Mouse (Mus musculus): ENCODE data around the gene Pck2.
A peak's percentile ranks its signal among the peaks of the same experiment; 100 is the strongest.

Pck2 gene

DNA sequence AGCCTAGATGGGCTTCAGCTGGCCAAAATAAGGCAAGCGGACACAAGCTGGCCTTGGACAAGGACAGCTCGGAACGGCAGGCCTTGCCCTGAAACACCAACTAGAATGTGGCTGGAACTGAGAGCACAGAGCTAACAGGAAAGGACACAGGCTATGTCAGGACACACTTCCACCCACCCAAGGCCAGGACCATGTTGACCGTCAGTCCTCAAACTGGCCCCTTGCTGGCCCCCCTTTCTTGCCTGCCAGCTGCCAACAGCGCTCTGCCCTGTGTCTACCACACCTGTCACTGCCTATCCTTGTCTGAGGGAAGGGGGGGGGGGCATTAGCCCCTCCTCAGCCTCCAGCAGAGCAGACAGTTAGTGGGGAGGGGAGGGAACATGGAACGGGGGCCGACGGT is 35.2 kb downstream of the Pck2 start, which contains the start of gene Fitm1:
Gene Fitm1 (plus strand): TSS at position 316 of the 400 bp plus-strand sequence.
- DNase-seq (ENCODE audit: extremely low spot score, low spot score) = no peak

DNA sequence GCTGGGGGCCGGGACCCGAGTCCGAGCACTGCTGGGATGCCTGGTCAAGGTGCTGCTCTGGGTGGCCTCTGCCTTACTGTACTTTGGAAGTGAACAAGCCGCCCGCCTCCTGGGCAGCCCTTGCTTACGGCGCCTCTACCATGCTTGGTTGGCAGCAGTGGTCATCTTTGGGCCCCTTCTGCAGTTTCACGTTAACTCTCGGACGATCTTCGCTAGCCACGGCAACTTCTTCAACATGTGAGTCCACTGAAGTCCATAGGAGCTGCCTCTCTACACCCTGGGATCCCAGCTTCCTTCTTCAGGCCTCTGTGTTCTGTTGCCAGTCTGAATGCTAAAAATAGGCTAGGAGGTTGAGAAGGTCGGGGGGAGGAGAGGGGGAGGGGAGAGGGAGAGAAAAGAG is 35.6 kb downstream of the Pck2 start:
- no peak for DNase-seq (ENCODE audit: extremely low spot score, low spot score)

DNA sequence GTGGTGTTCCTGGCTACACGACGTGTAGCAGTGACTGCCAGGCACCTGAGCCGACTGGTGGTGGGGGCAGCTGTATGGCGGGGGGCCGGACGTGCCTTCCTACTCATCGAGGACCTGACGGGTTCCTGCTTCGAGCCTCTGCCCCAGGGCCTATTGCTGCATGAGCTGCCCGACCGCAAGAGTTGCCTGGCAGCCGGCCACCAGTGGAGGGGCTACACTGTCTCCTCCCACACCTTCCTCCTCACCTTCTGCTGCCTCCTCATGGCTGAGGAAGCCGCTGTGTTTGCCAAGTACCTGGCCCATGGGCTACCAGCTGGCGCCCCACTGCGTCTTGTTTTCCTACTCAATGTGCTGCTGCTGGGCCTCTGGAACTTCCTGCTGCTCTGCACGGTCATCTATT is 36.3 kb downstream of the Pck2 start:
- no peak for DNase-seq (ENCODE audit: extremely low spot score, low spot score)

DNA sequence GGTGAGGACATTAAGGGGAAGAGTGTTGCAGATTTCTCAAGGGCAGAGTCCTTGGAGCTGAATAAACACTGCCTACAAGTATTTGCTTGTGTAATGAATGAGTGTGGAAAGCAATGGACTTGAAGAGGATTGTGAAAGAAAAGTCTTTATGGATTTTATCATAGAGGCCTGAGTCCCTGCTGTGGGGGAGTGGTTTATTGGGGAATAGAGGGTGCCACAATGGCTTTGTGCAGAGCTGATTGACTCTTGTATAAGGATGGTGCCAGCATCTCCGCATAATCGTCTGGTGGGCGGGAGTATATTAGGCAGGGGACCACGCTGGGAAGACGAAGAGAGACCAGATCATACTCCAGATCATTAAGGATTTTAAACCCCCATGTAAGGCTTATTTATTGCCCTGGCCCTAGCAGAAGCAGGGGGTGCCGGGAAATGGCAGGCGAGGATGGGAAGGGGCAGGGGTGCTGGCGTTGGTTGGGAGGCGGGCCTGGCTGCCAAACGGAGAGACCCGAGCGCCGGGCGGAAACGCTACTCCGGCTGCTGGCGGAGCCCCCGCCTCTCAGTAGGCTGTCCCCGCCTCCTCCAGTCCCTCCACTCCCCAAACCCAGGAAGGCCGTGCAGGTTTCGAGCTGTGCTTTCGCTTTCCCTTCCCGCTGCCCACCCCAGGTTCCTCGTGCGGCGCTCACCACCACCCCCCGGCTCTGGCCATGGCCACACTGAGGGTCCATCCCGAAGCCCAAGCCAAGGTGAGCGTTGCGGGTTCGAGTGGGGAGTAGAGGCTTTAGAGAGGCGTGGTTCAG is 38.0 kb downstream of the Pck2 start, which contains the start of gene Psme1:
Gene Psme1 (plus strand): TSS at position 253 of the 797 bp plus-strand sequence.
- DNase-seq (ENCODE audit: extremely low spot score, low spot score) = peak; percentile 74

DNA sequence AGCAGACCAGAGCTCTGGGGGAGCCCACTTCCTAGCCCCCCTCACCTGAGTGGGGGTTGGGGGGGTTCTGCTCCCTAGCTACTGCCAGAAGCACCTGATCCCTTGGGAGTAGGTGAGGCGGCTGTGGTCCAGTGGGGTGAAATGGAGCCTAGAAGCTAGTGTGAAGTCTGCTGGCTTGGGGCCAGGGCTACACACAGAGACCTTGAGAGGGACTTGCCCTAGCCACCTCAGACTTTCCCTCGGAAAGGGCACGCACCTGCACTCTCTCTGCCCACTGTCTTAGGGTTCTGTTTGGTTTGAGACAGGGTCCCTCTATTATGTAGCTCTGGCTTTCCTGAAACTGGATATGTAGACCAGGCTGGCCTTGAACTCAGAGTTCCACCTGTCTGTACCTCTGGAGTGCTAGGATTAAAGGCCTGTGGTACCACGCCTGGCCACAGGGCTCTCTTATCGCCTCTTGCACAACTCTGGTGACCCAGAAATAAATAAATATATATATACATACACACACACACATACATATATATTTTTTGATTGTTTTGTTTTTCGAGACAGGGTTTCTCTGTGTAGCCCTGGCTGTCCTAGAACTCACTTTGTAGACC is 38.7 kb downstream of the Pck2 start:
- no peak for DNase-seq (ENCODE audit: extremely low spot score, low spot score)

DNA sequence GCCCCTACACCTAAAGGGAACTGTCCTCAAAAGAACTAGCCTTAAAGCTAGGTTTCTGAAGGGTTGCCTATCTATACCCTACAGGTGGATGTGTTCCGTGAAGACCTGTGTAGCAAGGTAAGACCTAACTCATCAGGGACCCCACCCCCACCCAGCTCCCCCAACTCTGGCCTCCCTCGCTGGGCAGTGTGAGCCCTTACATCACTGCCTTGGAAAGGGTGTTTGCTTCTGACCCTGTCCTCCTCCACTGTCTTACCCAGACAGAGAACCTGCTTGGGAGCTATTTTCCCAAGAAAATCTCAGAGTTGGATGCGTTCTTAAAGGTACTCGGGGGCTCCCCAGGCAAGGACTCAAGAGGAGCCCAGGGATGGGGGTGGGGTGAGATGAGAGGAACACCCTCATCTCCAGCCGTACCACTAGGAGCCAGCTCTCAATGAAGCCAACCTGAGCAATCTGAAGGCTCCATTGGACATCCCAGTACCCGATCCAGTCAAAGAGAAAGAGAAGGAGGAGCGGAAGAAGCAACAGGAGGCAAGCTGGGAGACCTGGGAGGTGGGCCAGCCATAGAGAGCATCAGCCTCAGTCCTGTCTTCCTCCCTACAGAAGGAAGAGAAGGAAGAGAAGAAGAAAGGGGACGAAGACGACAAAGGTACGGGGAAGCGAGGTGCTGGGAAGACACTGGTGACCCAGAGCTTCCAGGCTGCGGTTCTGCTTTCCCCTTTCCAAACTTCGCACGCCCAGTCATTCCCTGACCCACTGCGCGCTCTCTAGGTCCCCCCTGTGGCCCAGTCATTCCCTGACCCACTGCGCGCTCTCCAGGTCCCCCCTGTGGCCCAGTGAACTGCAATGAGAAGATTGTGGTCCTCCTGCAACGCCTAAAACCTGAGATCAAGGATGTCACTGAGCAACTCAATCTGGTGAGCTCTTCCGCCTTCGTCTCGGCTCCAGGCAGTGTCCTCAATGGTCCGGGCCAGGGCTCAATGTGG is 39.7 kb downstream of the Pck2 start:
- DNase-seq (ENCODE audit: extremely low spot score, low spot score) = no peak

DNA sequence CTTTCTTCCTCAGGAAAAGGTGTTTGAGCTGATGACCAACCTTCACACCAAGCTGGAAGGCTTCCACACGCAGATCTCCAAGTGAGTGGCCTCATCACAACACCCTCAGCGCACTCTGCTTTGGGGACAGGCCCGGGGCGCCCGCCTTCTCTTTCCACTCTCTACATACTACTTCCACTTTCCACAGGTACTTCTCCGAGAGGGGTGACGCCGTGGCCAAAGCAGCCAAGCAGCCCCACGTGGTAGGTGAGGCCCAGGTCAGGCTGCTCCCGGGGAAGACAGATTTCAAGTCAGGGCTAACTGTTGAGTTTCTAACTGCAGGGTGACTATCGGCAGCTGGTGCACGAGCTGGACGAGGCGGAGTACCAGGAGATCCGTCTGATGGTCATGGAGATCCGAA is 40.7 kb downstream of the Pck2 start:
- no peak for DNase-seq (ENCODE audit: extremely low spot score, low spot score)

DNA sequence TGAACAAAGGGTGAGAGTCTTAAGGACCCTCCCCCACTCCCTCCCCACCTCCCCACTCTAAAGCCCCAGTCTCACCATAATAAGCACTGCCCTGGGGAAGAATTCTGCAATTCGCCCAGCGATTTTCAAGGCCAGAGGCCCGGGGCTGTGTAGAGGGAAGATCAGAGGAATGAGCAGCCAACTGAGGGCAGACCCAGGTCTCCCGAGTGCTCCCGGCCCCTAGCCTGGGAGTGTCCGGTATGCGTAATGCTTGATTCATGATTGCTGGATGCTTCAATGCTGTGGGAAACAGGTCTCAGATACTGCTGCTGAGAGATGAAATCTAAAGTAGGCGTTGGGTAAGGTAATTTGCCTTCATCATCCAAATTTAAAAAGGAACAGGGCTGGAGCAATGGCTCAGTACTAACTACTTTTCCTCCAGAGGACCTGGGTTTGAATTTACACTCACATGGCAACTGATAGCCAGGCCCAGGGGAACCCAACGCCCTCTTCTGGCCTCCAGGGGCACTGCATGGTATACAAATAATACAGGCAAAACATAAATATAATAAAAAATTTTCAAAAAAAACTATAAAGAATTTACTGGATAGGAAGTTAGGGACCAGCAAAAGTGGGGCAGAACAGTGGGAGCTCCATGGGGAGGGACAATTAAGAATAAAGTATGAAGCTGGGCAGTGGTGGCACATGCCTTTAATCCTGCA is 42.1 kb downstream of the Pck2 start:
- no peak for DNase-seq (ENCODE audit: extremely low spot score, low spot score)

DNA sequence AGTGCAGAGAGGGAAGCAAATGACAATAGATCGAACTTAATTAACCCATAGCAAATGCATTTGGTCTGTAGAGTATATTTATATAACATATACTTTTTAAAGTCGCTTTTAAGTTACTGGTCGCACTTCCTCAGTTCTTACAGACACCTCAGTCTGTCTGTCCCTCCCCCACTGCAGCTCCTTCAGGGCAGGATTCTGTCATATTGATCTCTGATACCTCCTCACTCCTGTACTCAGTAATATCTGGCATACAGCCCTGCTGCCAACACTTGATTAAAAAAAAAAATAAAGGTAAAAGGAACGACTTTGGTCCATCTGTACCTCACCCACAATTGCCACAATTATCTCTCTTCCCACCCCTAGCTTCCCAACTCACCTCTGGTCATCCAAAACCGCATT is 44.2 kb downstream of the Pck2 start:
- no peak for DNase-seq (ENCODE audit: extremely low spot score, low spot score)

DNA sequence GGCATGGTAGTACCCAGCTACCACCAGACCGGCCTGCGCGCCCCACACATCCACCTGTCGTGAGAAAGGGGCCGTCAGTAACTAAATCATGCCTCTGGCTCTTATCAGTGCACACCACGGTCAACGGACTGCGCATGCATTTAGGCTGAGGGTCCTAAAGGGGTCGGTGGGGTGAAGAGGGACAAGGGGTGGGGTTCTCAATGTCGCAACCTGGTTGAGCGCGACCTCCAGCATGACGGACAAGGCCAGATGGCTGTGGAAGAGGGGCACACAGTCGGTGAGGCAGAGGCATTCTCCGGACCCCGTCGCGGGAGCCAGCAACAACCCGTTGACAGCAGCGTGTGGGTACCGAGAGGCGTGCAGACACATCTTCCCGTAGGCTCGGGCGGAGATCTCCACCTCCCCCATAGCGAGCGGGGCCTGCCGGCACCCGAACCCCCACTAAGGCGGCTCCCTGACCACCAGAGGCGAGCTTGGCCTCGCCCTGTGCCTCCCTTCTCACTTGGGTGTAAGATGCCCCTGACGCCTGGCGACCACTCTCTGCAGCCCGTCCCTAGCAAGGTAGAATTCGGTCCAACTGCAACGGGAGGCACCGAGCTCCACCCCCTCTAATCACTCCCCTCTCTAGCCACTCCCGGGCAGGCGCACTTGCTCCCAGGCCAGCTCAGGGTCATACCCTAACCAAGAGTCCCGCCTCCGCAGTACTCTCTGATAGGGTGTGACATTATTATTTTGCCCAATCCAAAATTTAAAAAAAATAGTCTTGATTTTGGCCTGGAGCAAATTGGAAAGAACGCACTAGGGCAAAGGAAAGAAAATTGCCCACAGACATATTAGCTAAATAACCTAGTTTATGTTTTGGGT is 44.9 kb downstream of the Pck2 start, which contains the start of gene Emc9:
Gene Emc9 (minus strand): TSS at position 601 of the 864 bp plus-strand sequence.
- peak; percentile 64 for DNase-seq (ENCODE audit: extremely low spot score, low spot score)

DNA sequence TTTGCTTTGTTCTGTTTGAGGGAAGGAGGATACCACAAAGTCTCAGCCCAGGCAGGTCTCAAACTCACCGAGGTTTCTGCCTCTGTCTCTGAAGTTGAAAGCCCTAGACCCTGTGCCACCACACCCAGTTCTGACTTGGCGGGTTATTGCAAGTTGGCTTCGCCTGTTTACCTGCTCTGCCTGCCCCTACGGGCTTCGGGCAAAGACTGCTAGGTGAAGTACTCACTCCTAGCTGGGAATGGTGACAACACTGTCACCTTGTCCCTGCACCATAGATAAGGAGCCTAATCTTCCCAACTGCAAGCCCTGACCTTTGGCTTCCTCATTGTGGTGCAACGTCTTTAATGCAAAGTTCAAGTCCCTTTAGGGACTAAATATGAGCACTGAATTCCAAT is 45.5 kb downstream of the Pck2 start:
- no peak for DNase-seq (ENCODE audit: extremely low spot score, low spot score)

DNA sequence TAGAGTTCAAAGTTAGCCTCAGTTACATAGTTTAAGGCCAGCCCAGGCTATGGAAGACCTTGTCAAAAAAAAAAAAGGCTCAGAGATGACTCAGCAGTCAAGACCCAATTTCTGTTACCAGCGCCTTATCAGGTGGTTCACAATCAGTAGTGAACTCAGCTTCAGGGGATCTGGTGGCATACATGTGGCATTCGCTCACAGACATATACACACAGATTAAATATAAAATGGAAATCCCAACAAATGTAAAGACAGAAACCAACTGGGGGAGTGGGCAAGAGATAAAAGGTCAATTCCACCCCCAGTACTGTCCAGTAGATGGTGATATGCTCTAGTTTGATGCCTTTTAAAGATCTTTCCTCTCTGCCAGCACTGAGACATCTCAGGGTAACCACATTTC is 46.1 kb downstream of the Pck2 start:
- DNase-seq (ENCODE audit: extremely low spot score, low spot score) = no peak

DNA sequence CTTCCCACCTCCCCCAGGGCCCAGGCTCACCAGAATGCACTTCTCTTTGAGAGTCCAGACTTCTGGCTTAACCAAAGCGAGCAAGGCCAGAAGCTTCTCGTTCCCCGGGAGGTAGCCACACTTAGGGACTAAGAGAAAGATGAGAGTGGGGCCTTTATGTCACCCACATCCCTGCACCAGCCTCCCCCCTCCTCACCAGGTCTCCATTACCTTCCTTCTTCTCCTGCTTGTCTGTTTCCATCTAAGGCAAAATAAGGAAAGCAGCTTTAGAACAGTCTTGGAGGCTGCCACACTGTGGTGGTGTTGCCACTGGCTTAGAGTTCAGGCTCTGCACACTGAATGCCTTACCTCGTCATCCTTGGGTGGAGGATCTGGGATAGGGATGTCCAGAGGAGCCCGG is 49.2 kb downstream of the Pck2 start:
- DNase-seq (ENCODE audit: extremely low spot score, low spot score) = no peak

DNA sequence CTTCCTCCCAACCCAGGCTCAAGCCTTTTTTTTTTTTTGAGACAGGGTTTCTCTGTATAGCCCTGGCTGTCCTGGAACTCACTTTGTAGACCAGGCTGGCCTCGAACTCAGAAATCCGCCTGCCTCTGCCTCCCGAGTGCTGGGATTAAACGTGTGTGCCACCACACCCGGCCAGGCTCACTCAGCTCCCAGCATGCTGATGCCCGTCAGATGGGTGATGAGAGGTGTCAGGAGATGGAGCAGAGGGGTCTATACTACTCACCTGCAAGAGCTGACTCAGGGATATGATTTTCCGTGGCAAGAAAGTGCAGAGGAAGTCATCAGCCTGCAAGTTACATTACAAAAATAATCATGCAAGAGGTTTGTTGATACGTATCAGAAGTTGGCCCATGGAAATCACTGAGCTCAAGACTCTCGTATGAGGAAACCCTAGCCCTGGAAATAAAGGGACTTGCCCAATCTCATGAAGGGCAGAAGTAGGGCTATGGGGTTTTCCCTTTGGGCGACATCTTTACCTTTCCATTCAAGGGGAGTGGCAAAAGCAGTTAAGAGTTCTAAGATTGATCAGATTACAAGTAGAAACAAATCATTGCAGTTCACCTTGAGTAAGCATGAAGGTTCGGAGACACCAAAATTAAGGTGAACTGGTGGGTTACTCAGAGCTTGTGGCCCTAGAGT is 49.8 kb downstream of the Pck2 start:
- no peak for DNase-seq (ENCODE audit: extremely low spot score, low spot score)

DNA sequence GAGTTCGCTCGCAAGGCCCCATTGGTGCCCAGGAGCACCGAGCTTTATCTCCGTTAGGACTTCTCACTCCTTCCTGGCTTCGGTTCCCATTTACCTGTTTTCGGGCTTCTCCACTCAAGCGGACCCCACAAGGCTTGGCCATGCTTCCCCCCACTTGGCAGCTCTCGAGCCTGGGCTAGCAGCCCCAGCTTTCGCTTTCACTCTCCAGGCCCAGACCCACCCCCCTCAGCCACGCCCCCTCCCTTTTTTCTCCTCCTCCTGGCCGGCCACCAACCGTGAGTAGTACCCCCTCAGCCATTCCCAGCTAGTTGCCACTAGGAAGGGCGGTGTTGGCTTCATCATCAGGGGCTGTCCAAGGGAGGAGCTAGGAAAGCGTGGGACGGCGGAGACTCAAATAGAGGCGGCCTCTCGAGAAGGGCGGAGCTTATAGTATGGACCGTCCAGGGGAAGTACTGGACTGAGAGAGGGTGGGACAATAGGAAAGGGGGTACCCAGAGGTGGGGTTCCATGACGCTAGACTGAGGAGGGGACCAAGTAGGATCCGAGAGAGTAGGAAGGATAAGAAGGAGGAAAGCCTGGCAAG is 50.8 kb downstream of the Pck2 start, which contains the start of gene Psme2:
Gene Psme2 (minus strand): TSS at position 366 of the 583 bp plus-strand sequence.
- peak; percentile 86 for DNase-seq (ENCODE audit: extremely low spot score, low spot score)

DNA sequence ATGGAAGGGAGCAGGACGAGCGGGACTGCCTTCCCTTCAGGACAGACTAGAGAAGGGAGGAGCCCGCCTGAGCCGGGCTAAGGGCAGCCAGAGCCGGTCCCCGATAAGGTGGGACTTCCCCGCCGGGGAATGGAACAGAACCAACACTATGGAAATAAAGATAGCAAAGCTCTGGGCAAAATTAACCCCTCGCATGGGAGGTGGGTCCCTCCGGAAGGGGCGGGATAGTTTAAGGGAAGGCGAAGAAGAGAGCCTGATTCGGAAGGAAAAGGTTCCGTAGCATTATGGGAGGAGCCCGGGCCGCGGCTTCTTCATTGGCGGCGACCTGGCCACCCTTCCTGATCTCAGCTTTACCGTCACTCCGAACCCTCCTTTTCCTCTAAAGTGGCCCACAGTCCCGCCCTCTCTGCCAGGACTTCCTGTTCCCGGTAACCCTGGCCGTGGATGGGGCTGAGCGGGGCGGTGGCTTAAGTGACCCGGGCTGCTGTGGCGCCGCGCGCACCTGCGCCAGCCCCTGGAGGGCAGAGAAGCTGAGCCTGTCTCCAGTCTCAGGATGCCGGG is 51.3 kb downstream of the Pck2 start, which contains the start of gene Rnf31:
Gene Rnf31 (plus strand): TSS at position 378 of the 561 bp plus-strand sequence.
- DNase-seq (ENCODE audit: extremely low spot score, low spot score) = peak; percentile 86

DNA sequence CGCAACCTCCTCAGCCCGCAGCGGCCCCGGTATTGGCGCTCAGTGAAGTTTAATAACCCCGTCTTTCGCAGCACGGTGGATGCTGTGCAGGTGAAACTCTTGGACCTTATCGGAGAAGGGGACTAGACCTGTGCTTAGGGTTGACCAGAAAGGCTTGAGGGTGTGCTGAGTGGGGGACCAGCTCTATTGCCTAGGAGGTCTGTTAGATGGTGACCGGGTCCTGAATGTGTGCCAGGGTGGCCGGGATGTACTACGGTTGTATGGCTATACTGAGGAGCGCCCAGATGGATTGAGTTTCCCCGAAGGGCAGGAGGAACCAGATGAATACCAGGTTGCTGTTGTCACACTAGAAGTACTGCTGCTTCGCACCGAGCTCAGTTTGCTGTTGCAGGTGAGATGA is 52.2 kb downstream of the Pck2 start:
- DNase-seq (ENCODE audit: extremely low spot score, low spot score) = no peak

DNA sequence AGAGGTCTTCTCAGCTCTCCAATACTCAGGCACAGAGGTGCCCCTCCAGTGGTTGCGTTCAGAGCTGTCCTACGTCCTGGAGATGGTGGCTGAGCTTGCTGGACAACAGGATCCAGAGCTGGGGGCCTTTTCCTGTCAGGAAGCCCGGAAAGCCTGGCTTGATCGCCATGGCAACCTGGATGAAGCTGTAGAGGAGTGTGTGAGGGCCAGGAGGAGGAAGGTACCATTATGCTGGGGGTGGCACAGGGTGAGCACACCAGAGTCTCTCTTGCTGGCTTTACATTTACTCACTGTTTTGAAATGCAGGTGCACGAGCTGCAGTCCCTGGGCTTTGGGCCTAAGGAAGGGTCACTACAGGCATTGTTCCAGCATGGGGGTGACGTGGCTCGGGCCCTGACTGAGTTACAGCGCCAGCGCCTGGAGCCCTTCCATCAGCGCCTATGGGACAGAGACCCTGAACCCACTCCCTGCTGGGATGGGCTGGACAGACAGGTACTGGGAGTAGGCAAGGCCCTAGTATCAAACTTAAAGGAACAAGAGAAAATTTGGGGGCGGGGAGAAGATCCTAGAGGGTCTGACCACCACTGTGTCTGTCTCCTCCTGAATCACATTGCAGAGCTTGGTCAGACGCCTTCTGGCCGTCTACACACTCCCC is 56.1 kb downstream of the Pck2 start:
- DNase-seq (ENCODE audit: extremely low spot score, low spot score) = no peak
